Mouse (Mus musculus) T-helper 2 cell (primary cell): Measurements from ENCODE around the gene Atp8b5.

Experiments used
- in situ Hi-C: fragments of 300-600 bp; cut with MboI, MseI; formaldehyde crosslinking; loops from one replicate; pipeline ENCODE4 v1.15.1; 2025; ENCODE audit warnings: high pct_unique_total_duplicates

The Atp8b5 gene

DNA sequence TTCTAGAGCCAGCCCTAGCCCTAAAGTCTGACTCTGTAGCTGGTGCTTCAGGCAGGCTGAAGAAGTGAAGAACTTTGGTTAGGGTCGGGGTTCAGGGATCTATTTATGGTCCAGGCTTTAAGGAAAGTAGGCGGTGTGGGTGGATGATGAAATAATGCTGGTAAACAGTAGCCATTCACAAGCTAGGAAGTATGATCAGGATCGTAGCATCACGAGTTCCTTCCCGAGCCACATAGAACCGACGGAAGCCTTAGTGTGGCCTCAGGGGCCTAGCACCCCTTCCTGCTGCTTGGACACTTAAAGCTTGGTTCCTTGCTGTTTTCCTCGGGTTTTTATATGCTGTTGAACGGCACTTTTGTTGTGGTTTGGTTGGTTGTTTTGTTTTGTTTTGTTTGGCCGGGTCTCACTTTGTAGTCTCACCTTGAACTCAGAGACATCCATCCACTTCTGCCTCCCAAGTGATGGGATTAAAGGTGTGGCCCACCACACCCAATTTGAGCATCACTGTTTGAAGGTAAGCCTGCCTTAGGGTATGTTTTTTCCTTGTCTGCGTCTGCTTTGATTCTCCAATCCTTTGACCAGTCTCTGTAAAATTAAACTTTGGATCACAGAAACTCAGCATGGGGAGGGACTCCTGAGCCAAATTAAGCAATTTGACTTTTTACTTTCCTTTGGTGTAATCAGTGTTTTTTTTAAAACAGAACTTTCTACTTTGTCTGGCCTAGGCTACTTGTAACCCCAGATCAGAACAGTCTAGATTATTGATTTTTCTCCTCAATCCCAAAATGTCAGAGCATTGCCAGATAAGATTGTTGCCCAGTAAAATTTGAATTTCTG is 116.5 kb downstream of the Atp8b5 start:
- in situ Hi-C loops, result no loop called here

- in situ Hi-C loops, result no loop called here
Measured at GRCm38 (mm10) chr4:43384083-43384460, 117.1 kb downstream of the Atp8b5 start.

GRCm38 (mm10) chr4:43384541-43384940 is 117.6 kb downstream of the Atp8b5 start:
- in situ Hi-C loops, result no loop called here

GRCm38 (mm10) chr4:43386932-43387331 is 120.0 kb downstream of the Atp8b5 start:
- in situ Hi-C loops, result no loop called here

DNA sequence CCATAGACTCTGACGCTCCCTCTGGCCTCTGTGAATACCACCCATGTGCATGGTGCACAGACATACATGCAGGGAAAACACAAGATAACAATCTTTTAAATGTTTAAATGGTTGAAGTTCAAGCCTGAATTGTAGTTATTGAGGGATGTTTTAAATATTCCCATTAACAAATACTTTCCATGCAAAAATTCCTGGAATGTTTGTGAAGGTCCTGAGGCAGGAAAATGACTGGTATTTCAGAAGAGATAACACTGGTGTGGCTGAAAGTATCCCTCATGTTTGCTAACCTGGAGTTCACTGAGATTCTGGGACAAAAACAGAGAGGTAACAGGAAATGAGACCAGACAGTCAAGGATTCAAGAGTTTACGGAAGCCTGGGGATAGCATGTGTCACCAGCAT is 122.4 kb downstream of the Atp8b5 start:
- in situ Hi-C loops, result no loop called here

- in situ Hi-C loops, result no loop called here
Measured at GRCm38 (mm10) chr4:43389845-43390440, 123.0 kb downstream of the Atp8b5 start.

GRCm38 (mm10) chr4:43391521-43392050 is 124.6 kb downstream of the Atp8b5 start:
- in situ Hi-C loops, result no loop called here

DNA sequence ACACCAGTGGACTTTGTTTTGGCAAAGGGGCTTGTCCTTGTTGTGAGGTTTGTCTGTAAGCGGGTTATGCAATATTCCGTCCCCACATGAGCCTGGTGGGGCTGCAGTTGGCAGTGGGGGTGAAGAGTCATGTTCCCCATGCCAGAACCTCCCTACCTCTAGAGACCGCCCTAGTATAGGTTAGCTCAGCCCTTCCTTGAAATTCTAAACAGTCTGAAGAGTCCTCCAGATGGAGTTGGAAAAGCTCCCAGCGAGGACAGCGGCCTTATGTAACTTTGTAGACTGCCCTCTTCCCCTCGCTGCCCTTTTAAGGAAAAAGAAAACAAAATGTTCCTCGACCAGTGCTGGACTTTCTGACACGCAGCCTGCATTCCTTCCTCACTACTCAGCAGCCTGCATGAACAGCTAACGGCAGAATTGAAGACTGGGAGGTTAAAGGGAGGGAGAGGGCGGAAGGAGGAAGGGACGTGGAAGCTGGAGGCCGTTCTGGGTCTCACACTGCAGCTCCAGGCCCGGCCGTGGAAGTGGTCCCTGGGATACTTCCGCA is 127.5 kb downstream of the Atp8b5 start:
- in situ Hi-C loops, result no loop called here

- in situ Hi-C loops, result no loop called here
Measured at GRCm38 (mm10) chr4:43395147-43395546, 128.2 kb downstream of the Atp8b5 start.

GRCm38 (mm10) chr4:43395836-43396235 is 128.9 kb downstream of the Atp8b5 start:
- in situ Hi-C loops, result no loop called here

DNA sequence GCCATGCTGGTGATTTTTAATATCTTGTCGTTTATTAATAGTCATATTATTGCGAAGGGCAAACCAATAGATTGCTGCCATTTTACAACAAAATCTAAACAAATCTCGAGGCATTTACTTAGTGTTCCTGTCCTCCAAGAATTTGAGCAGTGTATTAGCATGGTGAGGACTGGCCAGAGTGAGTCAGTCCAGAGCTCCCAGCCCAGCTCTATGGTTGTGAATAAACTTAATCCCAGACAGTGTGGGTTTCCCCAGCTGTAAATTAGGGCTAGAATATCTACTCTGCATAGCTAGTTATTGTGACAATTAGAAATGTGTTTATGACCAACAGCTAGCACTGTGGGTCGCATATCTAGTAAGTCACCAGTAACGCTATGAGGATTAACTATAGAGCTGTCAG is 129.4 kb downstream of the Atp8b5 start:
- in situ Hi-C loops, result no loop called here

GRCm38 (mm10) chr4:43398014-43398413 is 131.1 kb downstream of the Atp8b5 start:
- in situ Hi-C loops, result no loop called here

- in situ Hi-C loops, result no loop called here
Measured at GRCm38 (mm10) chr4:43398829-43399331, 131.9 kb downstream of the Atp8b5 start.

DNA sequence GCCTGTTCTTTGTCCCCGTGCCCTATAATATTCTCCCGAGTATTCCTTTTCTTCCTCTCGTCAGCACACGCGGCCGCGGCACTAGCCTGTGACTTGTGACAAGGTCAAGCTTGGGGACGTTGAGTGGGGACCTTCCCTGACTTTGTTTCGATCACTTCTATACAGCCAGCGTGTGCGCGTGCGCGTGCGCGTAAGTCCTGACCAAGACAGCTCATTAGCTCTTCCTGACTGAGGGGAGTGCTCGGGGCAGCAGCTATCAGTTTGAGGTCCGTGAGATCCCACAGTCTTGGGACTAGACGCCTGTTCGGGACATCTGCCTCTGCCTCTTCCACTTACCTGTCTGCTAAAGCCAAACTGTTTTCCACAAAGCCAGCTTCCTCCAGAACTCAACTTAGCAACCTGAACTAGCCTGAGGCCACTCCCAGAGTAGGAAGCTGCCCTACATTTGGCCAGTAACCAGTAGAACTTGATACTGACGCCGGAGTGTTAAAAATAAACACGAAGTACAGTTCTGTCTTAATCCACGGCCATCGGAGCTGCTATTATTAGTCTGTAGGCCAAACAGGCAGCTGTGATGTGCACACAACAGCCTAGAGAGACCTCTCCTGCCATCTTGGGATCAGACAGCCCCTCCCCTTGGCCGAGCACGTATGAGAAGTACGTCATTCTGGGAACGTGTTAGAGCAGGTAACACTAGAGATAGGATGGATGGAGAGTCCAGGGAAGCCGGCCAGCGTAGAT is 132.6 kb downstream of the Atp8b5 start:
- in situ Hi-C loops, result no loop called here

GRCm38 (mm10) chr4:43400976-43401375 is 134.0 kb downstream of the Atp8b5 start:
- in situ Hi-C loops, result no loop called here

- in situ Hi-C loops, result no loop called here
Measured at GRCm38 (mm10) chr4:43401486-43401885, 134.5 kb downstream of the Atp8b5 start.

- in situ Hi-C loops, result no loop called here
Measured at GRCm38 (mm10) chr4:43402212-43402611, 135.3 kb downstream of the Atp8b5 start.

- in situ Hi-C loops, result no loop called here
Measured at GRCm38 (mm10) chr4:43404697-43405096, 137.7 kb downstream of the Atp8b5 start.

DNA sequence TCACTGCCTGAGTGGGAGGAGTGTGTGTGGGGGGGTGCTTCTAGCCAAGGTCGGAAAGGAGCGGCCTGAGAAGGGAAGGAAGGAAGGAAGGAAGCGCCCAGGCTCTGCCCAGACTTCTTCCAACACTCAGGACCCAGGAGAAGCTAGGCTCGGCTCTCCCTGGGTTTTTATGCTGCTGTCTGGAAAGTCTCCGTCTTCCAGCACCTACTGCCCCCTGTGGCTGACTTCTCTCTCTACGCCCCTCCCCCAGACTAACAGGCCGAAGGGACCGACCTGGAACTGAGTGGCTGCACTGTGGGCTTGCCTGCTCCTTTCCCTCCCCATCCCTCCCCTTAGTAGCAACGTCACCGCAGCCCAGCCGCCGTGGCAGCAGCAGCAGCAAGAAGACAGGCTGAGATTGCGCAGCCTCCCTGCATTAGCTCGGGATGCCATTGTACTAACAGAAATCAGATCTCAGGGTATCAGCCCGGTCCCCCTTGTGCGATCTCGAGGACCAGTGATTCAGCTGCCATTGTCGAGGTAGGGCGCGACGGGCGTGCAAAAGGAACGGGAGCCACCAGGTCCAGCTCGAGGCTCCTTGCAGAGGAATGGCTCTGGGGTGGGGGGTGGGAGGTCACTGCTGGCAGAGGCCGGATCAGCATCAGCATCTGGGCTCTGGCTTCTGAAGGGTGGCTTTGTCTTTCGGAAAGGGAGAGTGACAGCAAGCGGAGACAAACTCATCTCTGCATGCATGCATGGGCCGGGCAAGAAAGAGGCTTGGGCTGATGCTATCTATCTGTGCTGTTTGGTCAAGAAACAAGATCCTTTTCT is 139.4 kb downstream of the Atp8b5 start:
- in situ Hi-C loops, result no loop called here

DNA sequence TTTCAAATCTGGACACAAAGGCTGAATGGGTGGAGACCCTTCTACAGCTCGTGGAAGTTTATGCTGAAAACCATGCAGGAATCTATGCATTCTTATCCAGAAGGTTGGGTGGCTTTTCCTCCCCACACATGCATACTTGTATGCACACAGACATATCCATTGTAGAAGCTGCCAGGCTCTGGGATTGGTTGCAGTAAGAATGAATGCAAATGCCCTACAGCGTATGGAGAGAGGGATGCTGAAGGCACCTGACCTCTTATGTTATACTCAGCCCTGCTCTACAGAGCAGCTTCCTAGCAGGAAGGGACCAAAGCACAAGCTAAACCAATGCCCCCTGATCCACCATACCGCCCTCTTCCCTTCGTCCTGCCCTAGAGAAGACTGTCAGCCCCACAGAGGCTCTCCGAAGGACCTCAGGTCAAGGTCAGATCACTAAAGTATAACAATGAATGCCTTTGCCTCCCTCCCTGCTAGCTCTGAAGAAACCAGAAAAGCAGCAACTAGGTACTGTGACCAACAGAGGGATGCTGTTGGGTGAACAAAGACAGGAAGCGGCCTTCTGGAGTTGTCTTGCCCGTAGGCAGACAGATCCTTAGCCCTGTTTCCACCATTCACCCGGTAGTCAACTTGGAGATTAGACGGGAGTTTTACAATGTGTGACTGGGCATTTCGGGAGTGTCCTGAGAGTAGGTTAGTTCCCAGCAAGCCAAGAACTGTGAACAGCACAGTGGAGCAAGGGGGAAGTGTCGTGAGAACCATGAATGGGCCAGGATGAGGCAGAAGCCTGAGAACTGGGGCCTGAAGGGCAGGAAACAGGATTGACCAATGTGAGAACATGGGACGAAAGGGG is 140.3 kb downstream of the Atp8b5 start:
- in situ Hi-C loops, result no loop called here
